Mouse (Mus musculus) E14TG2a.4 (cell line): Measurements from ENCODE around the gene Ddit4.

Experiments
- CTCF ChIP-seq: conservative IDR thresholded peaks from 2 replicates; pipeline ENCODE4 v1.5.1; 2014; ENCODE audit warnings: low read length
- POU5F1 ChIP-seq: IDR thresholded peaks from 2 replicates; pipeline ENCODE4 v1.6.1; 2014; ENCODE audit warnings: low read length, borderline replicate concordance

GRCm38 (mm10) chr10:59950716-59951191, 880 bp downstream of the Ddit4 start:
- TF ChIP-seq CTCF: no peak
- no peak for TF ChIP-seq POU5F1
